Mouse (Mus musculus) left cerebral cortex, postnatal 25 days (tissue): ENCODE measurements around the gene Krt13. TPM values are rescaled to one million over a fixed set of nuclear protein-coding genes. Genes with fewer than 3 reads are reported as not detected.

Experiments
- DNase-seq, 2 experiments: peaks; one replicate each; pipeline ENCODE4 v3.0.0; 2022; ENCODE audit warnings: low spot score in 2 of 2, mixed read lengths in 1 of 2
- intact Hi-C: fragments of 180-260 bp; cut with DNase I; formaldehyde crosslinking; loops from one replicate; pipeline ENCODE4 v1.15.1; 2025
- total RNA-seq, 2 experiments: library from RNA; stranded (reverse); gene quantifications; 2 replicates each; pipeline ENCODE4 v1.2.3; 2021

Krt13 gene
- not detected for total RNA-seq

DNA sequence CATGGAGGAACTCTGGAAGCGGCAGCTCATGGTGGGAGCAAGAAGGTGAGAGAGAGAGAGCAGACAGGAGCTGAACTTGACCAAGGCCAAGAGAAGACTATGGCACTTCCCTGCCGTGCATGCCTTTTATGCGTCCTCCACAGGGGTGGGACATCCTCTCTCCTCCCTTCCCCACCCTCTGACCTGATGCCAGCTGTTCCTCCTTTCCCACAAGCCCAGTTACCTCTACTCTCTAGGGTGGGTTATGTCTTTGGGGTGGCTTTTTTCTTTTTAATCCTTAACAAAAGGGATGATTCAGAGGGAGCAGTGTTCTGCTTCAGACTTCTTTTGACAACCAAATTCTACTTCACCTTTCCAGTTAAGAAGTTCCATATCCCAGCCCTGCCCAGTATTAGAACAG is at the start of gene Krt13:
Gene Krt13, minus strand, starts transcription at position 101 of the 400 bp plus-strand sequence.
- no peak for DNase-seq
- intact Hi-C loops: no loop called here

DNA sequence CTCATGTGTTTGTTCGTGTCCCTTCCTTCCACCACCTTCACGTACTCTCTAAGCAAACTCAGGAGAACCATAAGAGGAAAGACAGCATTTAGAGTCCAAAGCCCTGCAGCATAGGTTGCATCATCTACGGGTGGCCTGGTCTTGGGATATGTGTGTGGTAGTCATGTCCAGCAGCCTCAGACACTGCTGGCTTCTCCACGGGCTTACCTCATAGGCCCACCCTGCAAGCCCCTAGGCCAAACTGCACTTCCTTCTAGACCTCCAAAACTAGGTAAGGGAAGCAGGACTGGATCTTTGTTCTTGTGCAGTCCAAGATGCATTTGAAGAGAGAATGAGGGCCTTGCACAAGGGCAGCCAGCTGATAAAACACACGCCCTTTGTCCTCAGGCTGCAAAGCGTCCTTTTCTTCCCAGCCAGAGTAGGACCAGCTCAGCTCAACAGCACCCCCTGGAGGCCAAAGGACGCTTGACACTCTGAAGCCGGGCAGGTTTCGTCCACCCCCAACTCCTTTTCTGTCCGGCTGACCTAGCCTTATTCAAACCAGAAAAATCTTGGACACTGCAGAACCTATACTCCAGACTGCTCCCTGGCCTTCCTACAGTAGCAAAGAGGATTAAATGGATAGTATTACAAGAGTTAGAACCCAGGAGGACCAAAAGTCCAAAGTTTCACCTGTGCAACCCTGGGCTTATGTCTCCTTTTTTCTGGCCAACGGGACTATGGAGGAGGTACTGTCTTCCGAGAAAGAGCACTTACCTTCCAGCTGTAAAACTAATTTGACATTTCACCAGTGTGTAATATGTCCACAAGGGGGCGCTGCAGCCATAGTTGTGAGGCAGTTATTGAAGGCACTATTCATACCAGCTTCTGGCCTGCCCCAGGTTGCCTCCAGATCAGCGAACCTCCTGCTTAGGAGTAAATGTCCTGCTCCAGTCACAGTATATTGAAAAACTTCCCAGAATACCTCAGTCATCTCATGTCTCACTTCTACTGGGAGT is 47.7 kb upstream of the Krt13 start:
- intact Hi-C loops: loop anchor here (1.0 to 5.0 kb wide), 6 partner anchors 107 to 790 kb away; no protein-coding TSS in a partner anchor

DNA sequence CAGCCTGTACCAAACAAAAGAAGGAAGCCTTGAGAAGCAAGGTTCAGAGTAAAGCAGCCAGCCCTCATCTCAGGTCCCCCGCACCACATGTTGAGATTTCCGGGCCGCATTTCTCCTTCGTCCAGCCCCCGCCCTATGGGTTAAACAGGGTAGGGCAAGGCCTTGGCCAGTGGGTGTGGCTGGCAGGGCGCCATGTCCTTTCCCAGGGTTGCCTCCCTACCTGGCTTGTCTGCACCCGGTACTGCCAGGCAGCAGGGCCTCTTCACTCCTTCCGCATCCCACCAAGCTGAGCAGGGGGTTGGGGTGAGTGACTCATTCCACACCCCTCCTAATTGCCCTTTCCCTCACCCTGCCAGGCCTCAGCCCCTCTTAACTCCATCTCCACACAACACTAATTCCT is 46.7 kb upstream of the Krt13 start:
- DNase-seq: no peak

More for the DNA sequence above, 47.7 kb upstream of the Krt13 start:
- peak; percentile 74 to 81 for DNase-seq

DNA sequence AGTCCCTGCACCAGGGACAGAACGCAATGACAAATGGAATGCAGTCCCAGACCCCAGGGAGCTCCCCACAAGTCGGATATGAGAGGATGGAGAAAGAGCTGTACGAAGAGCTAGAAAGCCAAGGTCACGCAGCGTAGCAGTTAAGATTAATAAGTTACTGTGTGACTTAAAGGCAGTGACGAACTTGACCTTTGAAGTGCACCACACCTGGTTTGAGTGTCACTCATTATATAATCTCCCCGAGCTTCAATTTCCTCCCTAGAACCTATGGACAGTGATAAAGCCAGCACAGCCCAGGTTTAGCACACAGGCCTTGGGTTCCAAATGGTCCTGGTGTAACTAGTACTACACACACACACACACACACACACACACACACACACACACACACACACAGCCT is 43.0 kb upstream of the Krt13 start:
- no peak for DNase-seq
- intact Hi-C loops: no loop called here

More for the DNA sequence above, 46.7 kb upstream of the Krt13 start:
- intact Hi-C loops: loop anchor here (2.0 to 5.0 kb wide), 4 partner anchors 106 to 789 kb away; no protein-coding TSS in a partner anchor

DNA sequence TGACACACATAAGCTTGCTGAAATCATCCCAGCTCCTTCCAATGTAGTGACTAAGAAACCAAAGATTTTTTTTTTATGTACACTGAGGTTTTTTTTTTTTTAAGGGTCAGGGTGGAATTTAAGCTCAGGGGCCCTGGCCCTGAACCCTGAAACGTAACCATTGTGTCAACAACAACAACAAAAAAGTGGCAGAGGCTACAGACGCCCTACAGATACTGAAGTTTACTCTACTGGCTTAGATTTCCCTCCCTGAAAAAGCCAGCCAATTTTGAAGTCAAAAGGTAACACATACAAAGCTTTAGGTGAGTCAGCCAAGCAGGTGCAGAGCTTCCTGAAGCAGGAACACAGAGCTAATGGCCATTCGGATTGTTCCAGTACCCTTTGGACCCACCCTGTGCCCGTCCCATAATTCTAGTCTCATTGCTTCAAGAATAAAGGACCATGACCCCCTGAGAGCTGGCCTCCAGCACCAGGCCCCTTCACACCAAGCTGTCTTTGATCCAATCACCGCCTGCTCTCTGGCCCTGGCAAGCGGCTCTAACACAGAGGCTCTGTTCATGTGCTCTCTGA is 36.6 kb upstream of the Krt13 start:
- intact Hi-C loops: no loop called here

DNA sequence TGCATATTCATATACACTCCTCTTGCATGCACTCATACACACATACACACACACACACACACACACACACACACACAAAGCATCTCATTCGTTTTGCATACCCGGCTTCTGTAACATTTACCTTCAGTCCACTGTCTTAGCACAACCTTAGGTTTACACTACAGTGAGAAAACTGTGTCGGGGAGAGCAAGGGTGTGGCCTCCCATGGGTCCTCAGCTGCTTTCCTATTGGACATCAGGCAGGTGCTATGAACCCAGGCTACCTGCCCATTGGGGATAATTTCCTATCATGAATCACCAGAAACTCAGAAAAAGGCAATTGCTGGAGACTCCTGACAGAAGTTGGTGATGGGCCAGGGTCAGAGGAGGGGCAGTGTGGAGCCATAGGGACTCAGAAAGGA is 36.0 kb upstream of the Krt13 start:
- intact Hi-C loops: no loop called here
- DNase-seq: no peak

More for the DNA sequence above, 36.6 kb upstream of the Krt13 start:
- no peak for DNase-seq

DNA sequence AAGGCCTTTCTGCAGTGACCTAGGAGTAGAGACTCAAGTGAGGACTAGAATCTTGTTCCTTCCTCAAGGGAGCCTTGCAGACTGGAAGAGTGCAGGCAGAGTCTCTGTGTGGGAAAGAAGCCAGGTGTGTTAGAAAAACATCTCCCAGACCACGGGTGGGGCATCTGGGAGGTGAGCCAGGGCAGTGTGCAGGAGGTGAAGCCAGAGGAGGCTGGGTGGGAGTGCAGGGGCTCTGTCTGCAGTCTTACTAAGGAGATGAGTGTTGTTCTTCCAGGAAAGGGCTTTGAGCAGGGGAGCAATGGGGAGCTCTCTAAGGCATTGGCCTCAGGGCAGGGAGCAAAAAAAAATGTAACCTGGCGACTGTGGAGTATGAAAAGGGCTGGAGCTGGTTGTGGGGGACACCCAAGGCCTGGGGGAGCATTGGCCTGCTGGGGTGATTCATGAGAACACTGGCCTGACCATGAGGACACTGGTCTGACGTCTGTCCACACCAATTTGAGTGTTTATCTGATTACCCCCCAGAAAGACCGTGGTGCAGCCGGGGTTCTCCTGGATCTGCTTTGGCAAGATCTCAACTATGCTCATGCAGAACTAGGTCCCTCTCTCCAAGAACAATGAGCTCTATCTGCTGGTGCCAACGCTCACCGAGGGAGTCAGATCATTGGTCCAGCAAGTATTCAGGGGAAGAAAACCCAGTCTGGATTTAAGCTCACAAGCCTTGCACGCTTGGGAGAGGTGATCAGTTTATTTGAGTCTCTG is 34.3 kb upstream of the Krt13 start:
- no peak for DNase-seq
- intact Hi-C loops: no loop called here

DNA sequence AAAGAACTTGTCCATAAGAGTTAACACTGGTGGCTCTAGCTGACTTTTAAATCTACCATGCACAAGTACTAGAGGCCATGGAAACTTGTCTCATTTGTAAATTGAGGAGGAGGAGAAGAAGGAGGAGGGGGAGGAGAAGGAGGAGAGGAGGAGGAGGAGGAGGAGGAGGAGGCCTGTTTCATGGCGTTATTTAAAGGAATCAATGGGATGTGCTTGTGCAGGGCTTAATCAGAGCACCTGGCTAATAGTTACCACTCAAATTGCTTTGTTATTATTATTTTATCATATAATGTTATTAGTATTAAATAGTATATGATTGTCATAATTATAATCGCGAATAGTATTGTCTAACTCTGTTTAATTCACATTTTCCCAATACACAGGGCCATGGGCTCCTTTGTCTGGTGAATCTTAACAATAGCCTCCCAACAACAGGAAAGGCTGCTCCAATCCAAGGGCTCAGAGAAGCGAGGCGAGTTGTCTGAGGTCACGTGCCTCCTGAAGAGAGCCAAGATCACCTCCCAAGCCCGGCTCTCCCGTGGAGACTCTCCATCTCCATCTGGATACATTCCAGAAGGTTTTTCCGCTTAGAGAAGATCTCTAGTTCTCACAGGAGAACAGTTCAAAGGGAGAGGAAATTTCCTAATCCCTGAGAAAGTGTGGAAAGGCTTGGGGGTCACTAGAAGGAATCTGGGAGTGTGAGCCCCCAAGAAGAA is 27.4 kb upstream of the Krt13 start, which contains the start of gene Krt19:
Gene Krt19, minus strand, starts transcription at position 51 of the 716 bp plus-strand sequence.
- intact Hi-C loops: no loop called here
- DNase-seq: no peak

DNA sequence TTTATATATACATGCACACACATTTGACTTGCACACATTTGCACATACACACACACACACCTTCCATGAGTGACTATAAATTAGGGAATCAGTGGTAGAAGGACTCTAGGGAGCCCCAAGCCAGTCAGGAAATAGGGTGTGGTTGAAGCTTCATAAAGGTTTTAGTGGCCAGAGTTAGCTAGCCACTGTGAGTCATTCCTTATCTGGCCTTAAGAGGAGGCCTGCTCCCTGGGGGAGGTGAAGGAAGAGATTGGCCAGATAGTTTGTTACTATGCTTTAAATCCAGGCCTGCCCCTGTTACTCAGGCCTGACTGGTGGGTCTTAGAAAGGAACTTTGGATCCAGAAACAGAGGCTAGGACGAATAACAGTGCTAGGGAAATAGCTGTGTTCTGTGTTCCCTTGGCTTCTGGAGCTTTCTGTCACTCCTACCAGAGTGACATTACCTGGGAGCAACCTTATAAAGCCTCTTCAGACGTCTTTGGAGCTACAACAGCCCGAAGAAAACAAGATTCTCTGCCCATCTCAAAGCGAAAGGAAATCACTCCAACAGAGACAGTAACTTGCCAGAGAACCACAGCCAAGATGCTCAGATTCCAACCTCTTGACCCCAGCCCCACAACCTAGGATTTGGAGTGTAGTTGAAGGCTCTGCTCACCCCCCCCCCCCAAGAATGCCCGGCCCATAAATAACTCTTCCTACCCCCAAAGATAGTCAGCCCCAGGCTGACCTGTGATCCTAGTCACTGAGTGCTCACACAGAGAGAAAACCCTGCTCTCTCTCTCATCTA is 26.4 kb upstream of the Krt13 start:
- DNase-seq: no peak
- intact Hi-C loops: no loop called here

DNA sequence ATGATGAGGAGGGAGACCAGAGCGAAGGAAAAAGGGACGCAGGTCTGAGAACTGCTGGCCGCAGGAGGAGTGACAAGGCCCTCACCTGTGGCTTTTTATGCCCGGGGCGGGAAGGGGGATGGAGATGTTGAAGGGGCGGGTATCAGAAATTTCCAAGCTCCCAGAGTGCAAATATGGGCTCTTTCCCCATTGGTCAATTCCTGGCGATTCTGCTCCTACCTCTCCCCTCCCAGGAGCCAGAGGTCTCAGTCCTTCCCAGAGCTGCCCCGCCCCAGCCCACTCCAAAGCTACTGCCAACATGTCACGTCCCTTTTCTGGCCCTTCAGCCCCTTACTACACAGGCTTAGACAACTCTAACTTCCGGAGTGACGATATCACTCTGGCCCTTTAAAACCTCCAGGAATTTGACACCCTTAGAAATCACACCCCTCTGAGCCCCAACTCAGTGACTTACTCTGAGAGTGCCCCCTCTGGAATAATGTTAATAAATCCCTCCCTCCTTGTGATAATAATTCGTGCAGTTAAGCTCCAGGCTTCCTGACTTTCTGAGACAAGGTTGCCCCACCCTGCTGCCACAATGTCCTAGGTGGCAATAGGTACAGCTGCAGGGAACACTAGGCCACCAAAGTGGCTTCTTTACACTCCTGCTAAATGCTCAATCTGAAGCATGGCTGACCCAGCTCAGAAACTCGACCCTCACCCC is 24.6 kb upstream of the Krt13 start:
- intact Hi-C loops: no loop called here
- DNase-seq: no peak

DNA sequence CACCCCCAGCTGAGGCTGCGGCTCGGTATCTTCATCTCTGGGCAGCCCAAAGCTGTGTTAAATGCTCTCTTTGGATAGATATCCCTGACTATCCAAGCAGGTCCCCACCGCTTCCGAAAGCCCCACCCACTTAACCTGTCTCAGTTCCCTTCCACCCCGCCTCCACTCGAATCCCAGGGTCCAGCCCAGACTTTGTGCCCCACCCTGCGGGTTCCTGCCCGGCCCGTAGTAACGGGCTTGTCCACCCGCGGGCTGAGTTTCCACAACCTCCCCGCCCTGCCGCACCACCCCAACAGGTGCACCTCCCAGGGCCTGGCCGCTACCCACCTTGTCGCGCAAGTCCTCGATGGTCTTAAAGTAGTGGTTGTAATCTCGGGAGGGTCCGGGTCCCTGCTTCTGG is 23.7 kb upstream of the Krt13 start:
- no peak for DNase-seq

DNA sequence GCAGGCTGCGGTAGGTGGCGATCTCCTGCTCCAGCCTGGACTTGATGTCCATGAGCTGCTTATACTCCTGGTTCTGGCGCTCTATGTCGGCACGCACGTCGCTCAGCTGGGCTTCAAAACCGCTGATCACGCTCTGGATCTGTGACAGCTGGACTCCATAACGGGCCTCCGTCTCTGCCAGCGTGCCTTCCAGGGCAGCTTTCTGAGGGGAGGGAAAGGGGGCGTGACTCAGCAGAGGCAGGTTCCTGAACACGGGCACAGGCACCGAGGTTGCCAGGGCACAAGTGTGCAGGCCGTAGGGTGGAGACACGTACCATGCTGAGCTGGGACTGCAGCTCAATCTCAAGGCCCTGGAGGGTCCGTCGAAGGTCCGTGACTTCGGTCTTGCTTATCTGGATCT is 19.6 kb upstream of the Krt13 start:
- intact Hi-C loops: no loop called here
- no peak for DNase-seq

More for the DNA sequence above, 23.7 kb upstream of the Krt13 start:
- intact Hi-C loops: no loop called here

DNA sequence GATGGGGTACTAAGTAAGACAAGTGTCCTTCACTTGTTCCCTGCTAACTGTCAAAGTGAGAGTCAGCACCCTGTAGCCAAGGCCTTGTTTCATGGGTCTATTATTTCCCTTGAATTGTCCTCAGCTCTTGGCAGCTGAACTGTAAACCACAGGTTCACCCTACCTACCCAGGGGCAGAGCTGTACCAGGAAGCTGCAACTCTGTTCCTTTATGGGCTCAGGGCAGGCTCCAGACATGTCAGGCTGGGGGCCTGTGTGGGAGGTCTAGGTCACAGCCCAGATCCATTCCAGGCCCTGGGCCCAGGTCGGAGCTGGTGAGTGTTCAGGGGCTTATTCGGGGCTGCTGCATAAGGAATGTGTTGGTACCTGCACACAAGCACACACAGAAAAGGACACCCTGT is 18.0 kb upstream of the Krt13 start:
- DNase-seq: no peak
- intact Hi-C loops: no loop called here

DNA sequence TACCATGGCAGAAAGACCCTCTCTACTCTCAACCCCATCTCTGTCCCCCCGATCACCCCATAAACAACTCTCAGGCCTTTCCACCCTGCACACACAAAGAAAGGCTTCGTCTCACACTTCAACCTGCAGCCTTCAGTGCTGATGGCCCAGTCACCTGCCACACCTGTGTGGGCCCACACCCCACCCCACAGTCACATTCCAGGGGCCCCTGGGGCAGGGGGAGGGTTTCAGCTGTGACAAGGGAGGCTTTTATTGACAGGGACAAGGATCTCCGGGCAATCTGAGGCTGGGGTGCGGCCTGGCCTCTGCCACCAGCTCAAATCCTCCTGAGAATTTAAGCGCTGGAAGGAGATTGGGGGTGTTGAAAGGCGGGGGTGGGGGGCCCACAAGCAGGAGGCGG is 17.4 kb upstream of the Krt13 start:
- DNase-seq: no peak
- intact Hi-C loops: no loop called here

DNA sequence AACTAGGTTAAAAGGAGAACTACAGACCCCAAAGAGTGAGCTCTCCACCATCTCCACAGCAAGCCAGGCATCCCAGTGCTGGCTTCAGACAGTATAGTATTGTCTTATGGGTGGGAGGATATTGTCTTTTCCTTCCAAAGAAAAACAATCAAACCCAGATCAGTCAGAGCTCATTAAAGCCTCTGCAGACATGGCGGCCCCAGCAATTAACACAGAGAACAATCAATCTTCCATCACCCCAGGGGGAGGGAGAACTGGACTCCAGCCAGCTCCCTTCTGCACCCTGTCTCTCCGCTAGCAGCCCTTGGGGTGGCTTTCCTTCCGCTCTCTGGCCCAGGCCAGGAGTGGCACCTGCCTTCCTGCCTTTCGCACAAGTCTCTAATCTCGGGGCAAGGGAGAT is 16.3 kb upstream of the Krt13 start:
- no peak for DNase-seq

DNA sequence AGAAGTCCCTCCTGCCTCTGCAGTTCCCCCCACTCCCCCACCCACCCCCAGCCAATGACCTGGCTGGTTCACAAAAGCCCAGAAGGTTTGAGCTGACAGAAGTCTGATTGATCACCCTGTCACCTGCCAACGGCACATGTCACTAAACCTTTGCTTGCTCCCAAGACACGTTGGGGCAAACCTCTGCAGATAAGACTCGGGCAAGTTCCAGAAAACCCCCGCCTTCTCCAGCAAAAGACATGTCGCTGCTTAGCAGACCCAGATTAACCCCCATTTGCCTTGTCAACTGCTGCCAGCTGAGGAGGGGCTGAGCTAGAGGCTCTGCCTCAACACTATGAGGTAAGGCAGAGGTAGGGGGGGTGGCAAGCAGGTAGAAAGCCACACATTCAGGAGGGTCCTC is 15.2 kb upstream of the Krt13 start:
- intact Hi-C loops: no loop called here
- no peak for DNase-seq

More for the DNA sequence above, 16.3 kb upstream of the Krt13 start:
- intact Hi-C loops: no loop called here

DNA sequence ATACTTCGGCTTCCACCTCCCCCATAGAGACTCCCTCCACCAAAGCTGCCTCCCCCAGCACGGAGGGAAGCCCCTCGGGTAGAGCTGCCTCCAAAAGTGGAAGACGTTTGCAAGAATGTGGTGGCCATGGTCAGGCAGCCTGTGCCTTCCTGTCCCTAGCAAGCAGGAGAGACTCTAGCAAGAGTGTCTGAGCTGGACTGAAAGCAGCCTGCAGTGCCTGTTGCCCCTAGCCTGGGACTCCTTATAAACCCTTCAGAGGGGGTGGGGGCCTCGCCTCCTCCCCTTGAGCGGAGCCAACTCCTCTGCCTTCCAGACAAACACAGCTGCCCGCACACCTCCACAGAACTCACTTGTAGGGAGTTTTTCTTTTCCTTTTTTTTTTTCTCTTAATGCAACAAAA is 14.4 kb upstream of the Krt13 start, which contains the start of gene Krt15:
Gene Krt15, minus strand, starts transcription at position 198 of the 400 bp plus-strand sequence.
- intact Hi-C loops: no loop called here
- no peak for DNase-seq

DNA sequence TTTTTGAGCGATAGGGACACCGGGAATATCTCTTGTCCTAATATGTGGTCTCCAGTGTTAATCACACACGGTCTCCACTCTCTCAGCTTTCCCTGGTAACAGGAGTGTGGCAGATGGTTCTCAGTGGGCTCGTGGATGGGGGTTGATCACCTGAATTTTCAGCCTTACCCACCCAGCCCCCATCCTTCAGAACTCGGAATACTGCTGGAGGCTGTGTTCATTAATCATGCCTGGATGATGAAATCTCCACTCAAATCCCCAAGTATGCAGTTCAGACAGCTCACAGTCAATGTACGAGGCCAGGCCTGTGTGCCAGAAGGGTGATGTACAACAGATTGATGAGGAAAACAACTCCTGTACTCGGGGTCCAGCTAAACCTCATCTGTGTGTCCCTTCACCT is 3.5 kb upstream of the Krt13 start:
- no peak for DNase-seq
- intact Hi-C loops: no loop called here
